Mouse (Mus musculus): ENCODE results near the gene Mypn. TPM values are rescaled to one million over a fixed set of nuclear protein-coding genes. Genes with fewer than 3 reads are reported as not detected.

The Mypn gene
- polyA plus RNA-seq, 1 experiment from 2014 or later, result 0.10 TPM

DNA sequence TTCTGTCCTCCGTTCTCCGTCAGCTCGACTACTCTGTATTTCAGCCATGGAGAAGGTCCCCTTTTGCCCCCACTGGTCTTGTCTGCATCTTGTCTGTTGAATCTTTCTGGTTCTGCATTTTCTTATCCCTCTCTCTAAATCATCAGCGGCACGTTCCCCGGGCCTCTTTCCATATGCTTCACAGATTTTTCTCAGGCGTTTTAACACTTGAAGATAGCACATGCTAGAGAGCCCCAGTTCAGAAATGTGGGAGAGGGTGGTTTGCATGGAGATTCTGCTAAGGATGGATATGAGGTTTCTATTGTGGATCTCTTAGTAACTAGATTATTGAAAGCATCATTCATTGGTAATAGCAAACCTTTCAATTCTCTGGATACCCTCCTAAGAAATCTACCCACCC lies 26.5 kb upstream of the Mypn start:
- no peaks in the 10 kb centered on the region for H3K4me1 ChIP-seq (ENCODE audit: control insufficient read depth, insufficient read depth, low read length)
- H3K4me2 ChIP-seq (ENCODE audit: low read length), result no peak overlapping the region
- no peaks in the 10 kb centered on the region for H3K9me3 ChIP-seq (replicated peaks; ENCODE audit: control insufficient read depth, low read length)
- H3K9ac ChIP-seq (ENCODE audit: low read length), result no peak overlapping the region
- no peaks in the 10 kb centered on the region for H3K27me3 ChIP-seq (replicated peaks; ENCODE audit: control insufficient read depth, insufficient read depth, low read length)
- ATAC-seq, result no peak
- no peaks in the 10 kb centered on the region for H3K36me3 ChIP-seq (ENCODE audit: control insufficient read depth, insufficient read depth, low read length)
- H3K4me3 ChIP-seq (ENCODE audit: low read depth, low read length), result no peak overlapping the region
- 89% methylated on average over 7 of the region's 7 CpGs for WGBS
- DNase-seq (ENCODE audit: low spot score), result no peak
- no peak overlapping the region for H3K27ac ChIP-seq (ENCODE audit: low read depth, low read length)

DNA sequence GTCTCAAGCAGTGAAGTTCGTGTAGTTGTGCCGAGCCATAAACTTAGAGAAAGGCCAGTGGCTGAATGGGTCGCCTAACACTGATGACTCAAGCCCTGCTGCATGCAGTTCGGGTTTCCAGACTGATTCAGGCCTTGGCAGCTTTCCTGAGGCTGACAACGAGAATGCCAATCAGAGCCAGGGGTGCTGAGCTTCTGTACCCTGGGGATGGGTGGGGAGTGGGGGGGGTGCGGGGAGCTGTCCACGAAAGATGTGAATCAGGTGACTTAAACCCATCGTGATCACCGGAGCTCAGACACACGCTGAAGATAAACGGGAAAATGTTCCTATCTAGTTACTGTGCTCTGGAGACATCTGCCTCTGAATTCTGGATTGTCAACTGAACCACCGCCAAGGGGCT lies 20.6 kb upstream of the Mypn start:
- ATAC-seq (no peak), DNase-seq (ENCODE audit: low spot score) (no peak)
- Histone ChIP-seq H3K36me3 (ENCODE audit: control insufficient read depth, insufficient read depth, low read length) (no peaks in the 10 kb centered on the region), H3K4me1 (ENCODE audit: control insufficient read depth, insufficient read depth, low read length) (no peaks in the 10 kb centered on the region; the same call in 1 of the 2 replicates), H3K4me2 (ENCODE audit: low read length) (no peak overlapping the region), H3K9ac (ENCODE audit: low read length) (no peak overlapping the region), H3K4me3 (ENCODE audit: low read depth, low read length) (no peak overlapping the region), H3K27ac (ENCODE audit: low read depth, low read length) (no peak overlapping the region), H3K9me3 (replicated peaks; ENCODE audit: control insufficient read depth, low read length) (no peaks in the 10 kb centered on the region), H3K27me3 (replicated peaks; ENCODE audit: control insufficient read depth, insufficient read depth, low read length) (no peaks in the 10 kb centered on the region)
- WGBS, result 71% methylated on average over 12 of the region's 12 CpGs

DNA sequence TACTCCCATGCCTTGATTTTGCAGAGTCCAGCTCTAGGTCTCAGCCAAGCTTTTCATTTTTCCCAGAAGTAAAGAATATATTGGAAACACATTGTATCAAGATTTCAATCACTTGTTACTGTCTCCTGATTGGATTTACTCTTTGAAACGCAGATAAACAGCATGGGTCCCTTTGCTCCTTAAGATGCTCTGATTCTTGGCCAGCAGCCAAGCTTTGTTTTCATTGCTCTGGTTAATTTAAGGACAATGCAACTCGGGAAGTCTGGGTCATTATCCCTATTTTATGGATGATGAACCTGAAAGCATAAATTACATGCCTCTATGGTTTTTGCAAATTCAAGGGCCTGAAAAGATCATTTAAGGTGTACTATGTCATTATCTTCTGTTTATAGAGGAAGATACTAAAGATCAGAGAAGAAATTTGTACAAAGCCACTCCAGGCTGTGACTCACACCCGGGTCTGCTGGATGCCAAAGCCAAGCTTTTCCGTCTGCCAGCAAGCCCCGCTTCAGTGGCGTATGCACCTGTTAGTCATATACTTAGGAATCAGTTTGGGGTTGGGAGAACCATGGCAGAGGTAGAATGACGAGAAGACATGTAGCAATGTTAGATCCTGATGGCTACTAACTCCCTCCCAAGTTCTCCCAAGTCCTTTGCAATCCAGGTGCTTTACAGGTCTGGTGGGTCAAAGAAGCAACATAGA lies 17.5 kb upstream of the Mypn start:
- no peak overlapping the region for H3K9ac ChIP-seq (ENCODE audit: low read length)
- H3K9me3 ChIP-seq (replicated peaks; ENCODE audit: control insufficient read depth, low read length), result no peaks in the 10 kb centered on the region
- no peak overlapping the region for H3K4me2 ChIP-seq (ENCODE audit: low read length)
- DNase-seq (ENCODE audit: low spot score), result peak; percentile 27
- H3K27ac ChIP-seq (ENCODE audit: low read depth, low read length), result no peak overlapping the region
- H3K27me3 ChIP-seq (replicated peaks; ENCODE audit: control insufficient read depth, insufficient read depth, low read length), result no peaks in the 10 kb centered on the region
- ATAC-seq, result no peak
- no peaks in the 10 kb centered on the region; the same call in 1 of the 2 replicates for H3K4me1 ChIP-seq (ENCODE audit: control insufficient read depth, insufficient read depth, low read length)
- 33% methylated on average over 7 of the region's 7 CpGs for WGBS
- no peak overlapping the region for H3K4me3 ChIP-seq (ENCODE audit: low read depth, low read length)
- H3K36me3 ChIP-seq (ENCODE audit: control insufficient read depth, insufficient read depth, low read length), result no peaks in the 10 kb centered on the region

DNA sequence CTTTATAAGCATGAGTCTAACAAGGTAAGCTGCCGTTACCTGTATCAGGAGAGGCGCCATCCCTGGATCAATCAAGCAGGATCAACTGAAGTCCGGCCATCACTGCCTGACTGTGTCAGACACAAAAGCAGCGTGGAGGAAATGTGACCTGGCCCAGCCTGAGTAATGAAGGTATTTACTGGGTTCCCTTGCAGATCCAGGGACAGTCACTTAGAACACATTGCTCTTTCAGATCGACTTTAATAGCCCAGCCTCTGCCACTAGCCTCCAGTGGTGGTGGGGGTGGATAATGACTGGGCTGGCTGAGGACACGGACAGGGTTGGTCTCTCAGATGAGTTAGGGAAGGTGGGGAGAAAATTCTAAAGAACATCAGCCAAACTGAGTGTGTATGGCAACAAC lies 5.1 kb upstream of the Mypn start:
- no peak for DNase-seq (ENCODE audit: low spot score)
- no peak overlapping the region for H3K9ac ChIP-seq (ENCODE audit: low read length)
- H3K36me3 ChIP-seq (ENCODE audit: control insufficient read depth, insufficient read depth, low read length), result no peaks in the 10 kb centered on the region
- H3K27ac ChIP-seq (ENCODE audit: low read depth, low read length), result no peak overlapping the region
- 69% methylated on average over 6 of the region's 6 CpGs for WGBS
- H3K4me2 ChIP-seq (ENCODE audit: low read length), result no peak overlapping the region
- H3K4me1 ChIP-seq (ENCODE audit: control insufficient read depth, insufficient read depth, low read length), result no peaks in the 10 kb centered on the region
- ATAC-seq, result no peak
- no peaks in the 10 kb centered on the region for H3K27me3 ChIP-seq (replicated peaks; ENCODE audit: control insufficient read depth, insufficient read depth, low read length)
- H3K4me3 ChIP-seq (ENCODE audit: low read depth, low read length), result no peak overlapping the region
- H3K9me3 ChIP-seq (replicated peaks; ENCODE audit: control insufficient read depth, low read length), result no peaks in the 10 kb centered on the region

DNA sequence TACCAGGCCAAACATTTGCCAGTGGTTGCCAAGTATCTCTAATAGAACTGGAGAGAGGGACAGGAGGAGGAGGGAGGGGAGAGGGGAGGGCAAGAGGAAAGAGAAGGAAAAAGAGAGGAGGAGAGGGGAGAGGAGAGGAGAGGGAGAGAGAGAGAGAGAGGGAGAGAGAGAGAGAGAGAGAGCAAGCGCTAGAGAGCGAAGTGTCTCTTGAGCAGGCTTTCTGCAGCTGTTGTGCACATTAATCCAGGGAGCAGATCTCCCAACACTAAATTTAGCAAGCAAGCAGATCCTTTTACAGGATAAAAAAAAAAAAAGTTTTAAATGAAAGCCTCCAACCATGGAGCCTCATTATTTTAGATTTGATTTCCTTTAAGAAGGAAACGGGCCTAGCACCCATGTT lies 750 bp downstream of the Mypn start:
- Histone ChIP-seq H3K27me3 (replicated peaks; ENCODE audit: control insufficient read depth, insufficient read depth, low read length) (no peaks in the 10 kb centered on the region), H3K9ac (ENCODE audit: low read length) (no peak overlapping the region), H3K9me3 (replicated peaks; ENCODE audit: control insufficient read depth, low read length) (no peaks in the 10 kb centered on the region), H3K27ac (ENCODE audit: low read depth, low read length) (no peak overlapping the region), H3K4me2 (ENCODE audit: low read length) (no peak overlapping the region), H3K36me3 (ENCODE audit: control insufficient read depth, insufficient read depth, low read length) (no peaks in the 10 kb centered on the region), H3K4me3 (ENCODE audit: low read depth, low read length) (no peak overlapping the region), H3K4me1 (ENCODE audit: control insufficient read depth, insufficient read depth, low read length) (no peaks in the 10 kb centered on the region)
- DNase-seq (ENCODE audit: low spot score) (no peak), ATAC-seq (no peak)
- 81% methylated on average over 3 of the region's 3 CpGs for WGBS

DNA sequence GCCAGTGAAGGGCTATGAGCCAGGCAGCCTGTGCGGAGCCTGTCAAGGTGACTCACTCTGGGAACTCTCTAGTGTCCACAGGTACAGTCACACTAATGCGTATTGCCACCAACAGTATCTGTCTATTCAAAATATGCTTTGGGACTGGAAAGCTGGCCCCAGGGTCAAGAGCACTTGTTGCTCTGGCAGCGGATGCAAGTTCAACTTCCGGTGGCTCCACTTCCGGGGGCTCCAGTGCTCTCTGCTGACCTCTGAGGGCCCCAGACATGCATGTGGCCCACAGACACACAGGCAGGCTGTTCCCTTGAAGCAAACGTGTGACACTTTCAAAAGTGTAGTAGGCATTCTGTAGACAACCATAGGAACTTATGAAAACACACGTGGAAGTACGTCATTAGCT lies 2.2 kb downstream of the Mypn start:
- Histone ChIP-seq H3K27me3 (replicated peaks; ENCODE audit: control insufficient read depth, insufficient read depth, low read length) (no peaks in the 10 kb centered on the region), H3K9me3 (replicated peaks; ENCODE audit: control insufficient read depth, low read length) (no peaks in the 10 kb centered on the region), H3K9ac (ENCODE audit: low read length) (no peak overlapping the region), H3K4me3 (ENCODE audit: low read depth, low read length) (no peak overlapping the region), H3K27ac (ENCODE audit: low read depth, low read length) (no peak overlapping the region), H3K4me1 (ENCODE audit: control insufficient read depth, insufficient read depth, low read length) (no peaks in the 10 kb centered on the region), H3K4me2 (ENCODE audit: low read length) (no peak overlapping the region), H3K36me3 (ENCODE audit: control insufficient read depth, insufficient read depth, low read length) (no peaks in the 10 kb centered on the region)
- ATAC-seq (no peak), DNase-seq (ENCODE audit: low spot score) (no peak)
- WGBS, result 83% methylated on average over 8 of the region's 8 CpGs

DNA sequence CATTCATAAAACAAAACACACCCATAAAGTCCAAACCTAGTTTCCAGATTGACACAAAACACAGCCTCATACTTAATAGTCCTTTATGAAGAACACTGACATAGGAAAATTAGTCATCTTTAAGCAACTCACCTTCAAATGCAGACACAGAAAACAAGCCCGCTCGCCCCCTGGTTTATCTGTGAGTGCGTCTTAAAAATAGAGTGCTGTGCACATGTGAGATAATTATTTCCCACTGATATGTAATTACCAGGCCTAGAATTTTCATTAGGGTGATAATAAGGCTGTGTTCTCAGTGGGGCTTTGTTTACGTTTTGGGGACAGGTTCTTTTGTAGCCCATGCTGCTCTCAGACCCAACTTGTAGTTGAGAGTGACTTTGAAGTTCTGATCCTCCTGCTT lies 4.7 kb downstream of the Mypn start:
- H3K4me3 ChIP-seq (ENCODE audit: low read depth, low read length), result no peak overlapping the region
- H3K27me3 ChIP-seq (replicated peaks; ENCODE audit: control insufficient read depth, insufficient read depth, low read length), result no peaks in the 10 kb centered on the region
- no peak overlapping the region for H3K9ac ChIP-seq (ENCODE audit: low read length)
- DNase-seq (ENCODE audit: low spot score) (no peak), ATAC-seq (no peak)
- WGBS, result 64% methylated on average over 4 of the region's 4 CpGs
- H3K36me3 ChIP-seq (ENCODE audit: control insufficient read depth, insufficient read depth, low read length), result no peaks in the 10 kb centered on the region
- H3K4me2 ChIP-seq (ENCODE audit: low read length), result no peak overlapping the region
- H3K4me1 ChIP-seq (ENCODE audit: control insufficient read depth, insufficient read depth, low read length), result no peaks in the 10 kb centered on the region
- H3K9me3 ChIP-seq (replicated peaks; ENCODE audit: control insufficient read depth, low read length), result no peaks in the 10 kb centered on the region
- no peak overlapping the region for H3K27ac ChIP-seq (ENCODE audit: low read depth, low read length)

DNA sequence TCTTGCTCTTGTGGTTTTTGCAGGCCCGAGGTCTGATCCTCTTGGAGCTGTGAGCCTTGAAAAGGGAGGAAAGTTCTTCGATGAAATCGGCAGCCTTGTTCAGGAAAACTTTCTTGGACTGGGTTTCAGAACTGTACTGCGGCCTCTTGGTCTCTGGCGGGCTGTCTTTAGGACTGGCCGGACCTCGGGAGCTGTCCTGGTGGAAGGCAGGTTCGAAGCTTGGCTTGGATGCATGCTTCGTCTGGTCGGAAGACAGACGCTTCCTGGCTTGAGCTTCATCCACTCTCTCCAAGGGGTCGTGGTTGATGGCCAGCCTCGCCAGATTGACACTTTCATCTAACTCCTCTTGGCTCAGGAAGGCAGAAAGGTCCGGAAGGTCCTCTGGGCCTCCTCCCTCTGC lies 11.0 kb downstream of the Mypn start:
- WGBS, result 87% methylated on average over 14 of the region's 14 CpGs
- ATAC-seq, result no peak
- H3K9me3 ChIP-seq (replicated peaks; ENCODE audit: control insufficient read depth, low read length), result no peaks in the 10 kb centered on the region

DNA sequence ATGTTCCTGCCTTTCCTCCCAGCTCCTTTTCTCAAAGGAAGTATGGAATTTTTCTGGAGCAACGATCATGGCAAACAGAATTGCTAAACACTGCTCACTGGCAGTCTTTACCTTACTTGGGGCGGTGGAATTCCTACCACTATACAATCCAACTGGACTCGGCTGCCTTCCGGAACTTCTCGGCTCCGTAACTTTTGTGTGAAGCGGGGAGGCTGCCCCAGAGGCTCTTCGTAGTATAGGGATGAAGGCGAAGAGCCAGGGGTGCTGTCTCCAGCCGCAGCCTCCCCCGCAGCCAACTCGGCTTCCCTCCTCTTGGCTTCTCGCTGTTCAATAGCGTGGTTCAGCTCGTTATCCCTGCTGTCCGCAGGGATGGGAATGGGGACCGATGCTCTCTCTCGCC lies 11.5 kb downstream of the Mypn start:
- Histone ChIP-seq H3K36me3 (ENCODE audit: control insufficient read depth, insufficient read depth, low read length) (no peaks in the 10 kb centered on the region), H3K27ac (ENCODE audit: low read depth, low read length) (no peak overlapping the region), H3K9me3 (replicated peaks; ENCODE audit: control insufficient read depth, low read length) (no peaks in the 10 kb centered on the region), H3K4me3 (ENCODE audit: low read depth, low read length) (no peak overlapping the region), H3K27me3 (replicated peaks; ENCODE audit: control insufficient read depth, insufficient read depth, low read length) (no peaks in the 10 kb centered on the region), H3K4me2 (ENCODE audit: low read length) (no peak overlapping the region), H3K4me1 (ENCODE audit: control insufficient read depth, insufficient read depth, low read length) (no peaks in the 10 kb centered on the region), H3K9ac (ENCODE audit: low read length) (no peak overlapping the region)
- no peak for DNase-seq (ENCODE audit: low spot score)
- no peak for ATAC-seq
- 63% methylated on average over 18 of the region's 18 CpGs for WGBS

More for the DNA sequence above, 11.0 kb downstream of the Mypn start:
- Histone ChIP-seq H3K4me3 (ENCODE audit: low read depth, low read length) (no peak overlapping the region), H3K9ac (ENCODE audit: low read length) (no peak overlapping the region), H3K27me3 (replicated peaks; ENCODE audit: control insufficient read depth, insufficient read depth, low read length) (no peaks in the 10 kb centered on the region), H3K4me2 (ENCODE audit: low read length) (no peak overlapping the region), H3K4me1 (ENCODE audit: control insufficient read depth, insufficient read depth, low read length) (no peaks in the 10 kb centered on the region), H3K27ac (ENCODE audit: low read depth, low read length) (no peak overlapping the region), H3K36me3 (ENCODE audit: control insufficient read depth, insufficient read depth, low read length) (no peaks in the 10 kb centered on the region)
- DNase-seq (ENCODE audit: low spot score), result no peak

All from forebrain, embryonic 14.5 days (tissue).